Mouse (Mus musculus): Measurements from ENCODE around the gene Aurkc.

DNA sequence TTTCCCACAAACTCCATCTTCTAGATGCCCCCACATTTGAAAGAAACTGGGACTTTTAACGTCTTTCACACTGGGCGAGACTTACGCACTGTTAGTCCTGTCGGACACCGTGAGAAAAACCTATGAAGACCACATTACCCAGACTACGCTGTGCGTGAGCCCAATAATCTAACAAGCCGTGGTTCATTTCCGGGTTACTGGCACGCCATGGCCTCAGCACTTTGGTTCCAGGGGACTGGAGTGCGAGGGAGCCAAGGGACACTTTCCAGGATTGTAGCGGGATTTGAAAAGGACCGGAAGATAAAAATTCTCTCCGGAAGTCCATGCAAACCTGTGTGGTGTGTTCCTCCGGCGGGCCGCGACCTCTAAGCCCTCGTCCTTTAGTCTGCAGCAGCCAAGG lies 18.2 kb upstream of the Aurkc start:
- no peak for TF ChIP-seq POLR2A (IDR thresholded peaks at IDR 0.05; ENCODE audit: borderline replicate concordance, insufficient read depth, low read length)
- no peak for TF ChIP-seq CTCF (IDR thresholded peaks at IDR 0.05; ENCODE audit: borderline replicate concordance, insufficient read depth, low read depth, low read length)
